Mouse (Mus musculus) erythroid progenitor cell, adult 5-6 weeks (primary cell): ENCODE data around the gene Plxdc2. TPM values are rescaled to one million over a fixed set of nuclear protein-coding genes. Genes with fewer than 3 reads are reported as not detected.
"Not testable (repeated sequence)": the region's sequence is repeated elsewhere in the genome, so short reads cannot be mapped to it uniquely, and the experiment has no call there.

Source experiments
- ATAC-seq: replicated peaks from 2 replicates; pipeline ENCODE4 v1.8.0; 2016; ENCODE audit warnings: moderate number of reproducible peaks, mild to moderate bottlenecking, moderate TSS enrichment, inconsistent platforms; ENCODE audit not compliant: poor library complexity, low FRiP score, severe bottlenecking
- total RNA-seq, 2 experiments: library from RNA; stranded (forward) in 1 of 2; stranded (reverse) in 1 of 2; fragments of 150-400 nt in 1 of 2; fragments of 186-747, 209-891 nt in 1 of 2; gene quantifications; 2 replicates each; pipeline versions ENCODE4 v1.2.3 to v1.2.4; 2015 to 2017; ENCODE audit warnings: low replicate concordance in 2 of 2

Plxdc2 gene
- total RNA-seq, 2 experiments from 2014 or later, result 3.8 to 6.4 TPM

GRCm38 (mm10) chr2:16706227-16706626 lies 350.1 kb downstream of the Plxdc2 start:
- ATAC-seq, result no peak

DNA sequence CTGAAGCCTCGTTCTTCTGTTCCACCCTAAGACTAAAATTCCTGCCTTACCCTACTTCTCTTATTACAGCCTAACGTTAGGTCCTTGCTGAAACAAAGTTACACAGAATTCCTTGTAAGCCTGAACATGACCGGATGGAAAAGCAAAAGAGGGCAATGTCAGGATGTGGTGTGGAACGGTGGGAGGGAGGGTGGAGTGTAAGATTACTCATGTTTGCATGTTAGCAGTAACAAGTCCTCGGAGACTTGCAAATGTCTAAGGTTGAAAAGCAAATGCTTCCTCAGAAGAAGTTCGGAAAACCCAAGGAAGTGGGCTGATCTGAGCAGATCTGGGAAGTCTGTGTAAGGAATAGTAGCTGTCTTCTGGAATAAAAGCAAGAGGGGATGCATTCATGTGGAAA lies 353.8 kb downstream of the Plxdc2 start:
- no peak for ATAC-seq

GRCm38 (mm10) chr2:16731033-16731432 lies 374.9 kb downstream of the Plxdc2 start:
- ATAC-seq, result no peak

DNA sequence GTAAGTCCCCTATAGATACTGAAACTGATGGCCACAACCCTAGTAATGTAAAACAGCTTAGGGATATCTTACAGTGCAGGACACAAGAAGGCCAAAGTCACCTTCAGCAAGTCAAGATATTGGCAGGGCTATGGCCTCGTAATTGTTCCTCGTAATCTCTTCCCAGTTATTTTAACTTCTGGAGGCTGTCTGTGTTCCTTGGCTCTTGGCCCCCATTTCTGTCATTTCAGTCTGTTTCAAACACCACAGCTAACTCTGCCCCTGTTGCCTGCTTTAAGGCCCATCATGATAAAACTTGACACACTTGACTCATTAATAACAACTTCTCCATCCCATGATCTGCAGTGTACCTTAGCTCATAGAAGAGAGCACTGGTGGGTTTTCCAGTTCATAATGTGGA lies 378.3 kb downstream of the Plxdc2 start:
- ATAC-seq, result no peak

DNA sequence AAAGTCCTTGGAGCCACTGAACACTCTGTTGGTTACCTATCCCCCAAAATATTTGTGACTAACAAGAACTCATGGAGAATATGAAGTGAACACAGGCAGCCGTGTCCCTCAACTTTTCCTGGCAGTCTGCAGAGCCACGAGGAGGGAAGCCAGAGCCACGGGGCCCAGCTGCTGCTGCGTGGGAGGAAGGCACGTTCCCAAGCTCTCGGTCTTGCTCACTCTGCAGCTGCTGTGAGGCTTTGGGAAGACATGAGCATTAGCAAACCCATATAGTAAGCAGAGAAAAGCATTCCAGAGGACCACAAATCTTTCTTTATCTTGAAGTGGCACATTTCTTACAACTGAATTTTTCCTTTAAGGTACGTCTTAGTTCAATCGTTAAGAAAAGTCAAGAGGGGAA lies 382.1 kb downstream of the Plxdc2 start:
- ATAC-seq, result no peak

DNA sequence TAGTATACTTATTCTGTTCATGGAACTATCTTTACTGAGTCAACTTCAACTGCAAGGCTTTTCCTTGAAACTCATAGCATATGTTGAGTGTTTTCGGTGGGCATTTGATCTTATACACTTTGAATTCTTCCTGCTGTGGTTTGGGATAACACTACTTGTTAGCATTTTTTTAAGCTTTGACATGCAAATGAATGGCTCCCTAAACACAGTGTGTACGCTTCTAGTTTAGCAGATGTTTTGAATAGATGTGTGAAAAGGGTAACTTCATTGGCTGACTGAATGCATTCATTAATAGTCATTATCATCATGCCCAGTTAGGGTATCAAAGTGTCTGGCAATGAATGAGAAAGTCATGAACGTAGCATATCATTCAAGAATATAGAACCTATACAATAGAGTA lies 385.7 kb downstream of the Plxdc2 start:
- ATAC-seq, result no peak

DNA sequence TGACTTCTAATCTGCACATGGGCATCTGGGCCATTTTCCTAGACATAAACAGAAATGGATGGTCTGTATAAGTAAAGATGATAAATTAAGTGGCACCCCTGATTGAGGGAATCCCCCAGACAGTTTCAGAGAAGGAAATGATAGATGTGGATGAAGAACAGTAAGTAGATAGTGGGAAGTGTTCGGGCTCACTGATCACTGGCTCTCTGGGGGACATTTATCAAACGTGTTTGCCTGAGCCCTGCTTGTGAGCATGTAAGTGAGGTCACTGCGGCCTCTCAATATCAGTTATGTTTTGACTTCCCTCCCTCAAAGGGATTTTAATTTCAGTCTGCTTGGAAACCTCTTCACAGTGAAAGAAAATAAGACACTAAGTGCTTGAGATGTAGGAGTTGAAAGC lies 387.5 kb downstream of the Plxdc2 start:
- ATAC-seq, result no peak

DNA sequence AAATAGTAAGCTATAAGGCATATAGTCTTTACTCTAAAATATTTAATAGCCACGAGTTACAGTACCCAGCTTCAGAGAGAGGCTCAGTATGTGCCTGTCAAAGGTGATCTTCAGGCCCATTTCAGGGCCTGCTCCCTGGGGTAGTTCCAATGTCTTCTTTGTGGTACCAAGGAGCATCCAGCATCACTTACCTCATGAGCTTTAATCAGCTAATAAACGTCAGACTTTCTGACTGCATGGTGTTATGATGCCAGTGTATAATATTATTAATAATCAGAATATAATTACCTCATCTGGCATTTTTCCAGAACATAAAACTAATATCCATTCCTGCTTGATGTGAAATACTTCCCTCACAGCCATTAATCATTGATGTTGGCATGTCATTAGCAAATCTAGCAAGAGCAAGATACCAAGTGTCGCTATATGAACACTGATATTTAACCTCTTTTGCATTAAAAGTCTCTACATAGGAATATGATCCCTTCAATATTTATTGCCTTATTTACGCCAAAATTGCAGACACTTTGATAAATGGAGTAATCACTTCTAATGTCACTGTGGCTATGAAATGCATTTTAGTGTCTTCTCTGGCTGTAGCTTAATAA lies 393.3 kb downstream of the Plxdc2 start:
- no peak for ATAC-seq

- no peak for ATAC-seq
Observed at GRCm38 (mm10) chr2:16757158-16757557, 401.1 kb downstream of the Plxdc2 start.

DNA sequence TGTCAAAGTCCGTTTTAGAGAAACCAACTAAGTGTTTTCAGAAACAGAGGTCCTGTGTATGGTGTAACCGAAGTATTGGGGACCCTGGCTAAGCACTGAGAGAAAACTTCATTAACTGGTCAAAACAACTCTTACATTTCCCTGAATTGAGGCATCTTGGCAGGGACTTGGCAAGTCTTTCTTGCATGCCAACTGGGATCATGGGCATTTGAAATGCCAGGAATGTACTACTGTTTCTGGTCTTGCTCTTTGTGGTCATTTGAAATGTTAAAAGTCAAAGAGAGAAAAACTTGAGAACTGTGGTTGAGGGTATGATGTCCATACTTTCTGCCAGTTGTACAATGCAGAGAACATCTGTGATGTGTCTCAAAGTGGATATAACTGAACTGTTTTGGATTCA lies 403.7 kb downstream of the Plxdc2 start:
- no peak for ATAC-seq

DNA sequence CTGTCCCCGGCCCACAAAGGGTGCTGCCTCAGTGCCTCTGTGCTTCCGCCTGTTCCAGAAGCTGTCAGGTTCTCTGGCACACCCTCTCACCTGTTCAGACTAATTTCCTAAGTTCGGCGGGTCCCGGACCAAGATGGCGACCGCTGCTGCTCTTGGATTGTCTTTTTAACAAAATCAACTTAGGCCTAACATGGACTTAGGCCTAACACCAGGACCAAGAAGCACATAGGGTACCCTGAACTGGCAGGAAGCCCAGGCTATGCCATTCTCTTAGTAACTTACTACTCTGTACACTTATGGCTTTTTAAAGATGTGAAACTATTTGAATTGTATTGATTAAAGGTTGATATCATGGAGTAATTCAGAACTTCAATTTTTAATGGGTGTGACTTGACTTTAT lies 413.0 kb downstream of the Plxdc2 start:
- ATAC-seq, result not testable (repeated sequence)

DNA sequence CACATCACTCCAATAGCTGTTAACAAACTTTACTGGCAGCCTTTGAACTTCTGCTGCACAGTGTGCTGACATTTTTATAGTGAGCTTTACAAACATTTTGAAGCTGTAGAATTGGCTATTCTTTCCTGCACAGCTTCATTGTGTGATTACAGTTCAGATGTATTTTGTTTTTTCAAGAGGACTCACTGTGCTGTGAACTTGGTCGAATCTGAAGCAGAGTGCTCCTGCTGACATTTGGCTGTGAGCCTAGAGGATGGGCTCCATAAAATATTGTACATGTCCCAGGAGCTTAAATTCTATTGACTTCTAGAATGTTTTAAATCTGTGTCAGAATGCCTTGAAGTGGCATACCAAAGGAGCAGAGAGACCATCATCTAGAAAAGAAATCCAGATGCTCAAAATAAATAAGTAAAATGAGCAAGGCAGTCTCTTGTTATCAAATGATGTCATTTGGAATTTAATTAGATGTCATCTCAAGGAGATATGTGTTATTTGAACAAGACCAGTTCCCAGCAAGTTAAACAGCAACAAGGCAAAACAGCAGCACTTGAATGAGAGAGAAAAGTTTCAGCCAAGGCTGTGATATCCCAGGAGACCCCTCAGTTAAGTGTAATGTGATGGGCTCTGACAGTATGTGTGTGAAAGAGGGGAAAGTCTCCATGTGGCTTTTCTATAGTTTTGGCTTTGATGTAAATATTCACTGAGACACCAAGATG lies 417.5 kb downstream of the Plxdc2 start:
- ATAC-seq, result no peak

DNA sequence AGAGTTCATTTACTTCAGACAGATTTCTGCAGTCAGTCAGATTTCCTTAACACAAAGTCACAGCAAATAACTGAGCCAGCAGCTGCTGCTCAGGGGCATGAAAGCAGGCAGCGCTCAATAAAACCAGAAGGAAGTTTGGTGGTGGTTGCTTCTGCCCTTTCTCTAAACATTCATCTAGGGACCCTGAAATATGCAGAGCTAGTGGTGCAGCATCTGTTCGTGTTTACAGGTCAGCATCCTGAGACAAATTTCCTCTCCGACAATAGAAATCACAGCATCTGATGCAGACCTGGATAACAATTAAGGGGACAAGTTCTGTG lies 418.0 kb downstream of the Plxdc2 start:
- no peak for ATAC-seq

DNA sequence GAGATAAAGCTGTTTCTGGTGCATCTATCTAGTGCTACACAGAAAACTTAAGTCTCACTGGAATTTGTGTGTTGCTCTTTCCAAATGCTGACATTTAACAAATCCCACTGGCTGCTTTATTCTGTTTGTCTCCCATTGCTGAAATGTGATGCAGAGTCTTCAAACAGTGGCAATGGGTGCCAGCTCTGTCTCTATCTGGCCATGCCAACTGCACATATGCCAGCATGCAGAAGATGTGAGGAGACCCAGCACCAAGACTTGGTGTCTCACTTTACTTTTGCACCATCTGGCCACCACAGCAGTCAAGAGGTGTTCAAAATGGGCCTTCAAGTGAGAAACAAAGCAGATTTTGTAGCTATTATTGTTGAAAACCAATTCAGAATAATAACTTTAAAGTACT lies 439.2 kb downstream of the Plxdc2 start:
- ATAC-seq, result no peak
